In the genomic region with DNA sequence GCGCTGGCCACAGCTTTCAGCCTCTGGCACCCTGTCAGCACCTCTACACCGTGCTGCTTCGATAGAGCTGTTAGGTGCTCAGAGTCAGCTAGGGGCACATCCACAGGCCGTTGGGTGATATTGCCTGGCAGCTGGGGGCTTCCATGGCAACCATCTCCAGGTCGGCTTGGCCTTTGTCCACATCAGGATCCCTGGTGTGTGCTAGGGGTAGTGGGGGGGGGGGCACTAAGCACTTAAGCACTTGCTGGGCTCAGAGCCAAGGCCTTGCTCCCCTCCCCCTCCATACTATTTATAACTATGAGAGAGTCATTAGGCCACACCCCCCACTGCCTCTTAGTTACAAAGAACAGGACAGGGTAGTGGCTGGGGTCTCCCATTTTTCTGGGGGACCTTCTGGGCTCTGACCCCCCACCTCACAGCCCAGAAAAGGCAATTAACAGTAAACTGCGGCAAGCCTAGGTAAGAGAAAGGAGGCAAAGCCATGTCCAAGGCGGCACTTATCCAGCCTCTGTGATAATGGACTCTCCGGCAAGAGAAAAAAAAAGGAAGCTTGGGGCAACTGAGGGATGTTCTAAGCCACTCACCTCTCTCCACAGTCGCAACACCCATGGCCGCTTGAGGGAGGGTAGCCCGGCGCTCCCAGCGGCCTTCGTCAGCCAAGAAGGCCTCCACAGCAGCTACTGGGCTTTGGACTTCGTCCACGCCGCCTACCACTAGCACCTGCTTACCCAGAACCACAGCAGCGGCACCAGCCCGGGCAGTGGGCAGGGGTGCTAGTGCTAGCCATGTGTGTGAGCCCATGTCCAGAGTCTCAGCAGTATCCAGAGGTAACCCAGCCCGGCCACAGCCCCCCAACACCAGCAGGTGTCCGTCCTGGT, we compare ENCODE assay signal across 9 mouse cellular contexts. TPM values are rescaled to one million over a fixed set of nuclear protein-coding genes. Genes with fewer than 3 reads are reported as not detected.
DNase-seq lines count a peak whose midpoint lies in the region; ATAC-seq and TF ChIP-seq lines count a peak whose summit lies in the region.
"Had no signal": no experiment of that assay in that cellular context is flagged by ENCODE, and none has a peak within 500 bp of the region (broad histone marks: within the 10 kb centered on the region; RNA-seq: fewer than 3 reads in every experiment).

No protein-coding gene starts in this region.

- H3K9me3 ChIP-seq in limb, embryonic 13.5 days, result no peaks in the 10 kb centered on the region
- no peaks in the 10 kb centered on the region for H3K9me3 ChIP-seq in midbrain, postnatal 0 days (ENCODE audit: low read length)

- H3K4me1 ChIP-seq in limb, embryonic 13.5 days, result peaks cover 47% of the 10 kb centered on the region
- H3K4me1 ChIP-seq in midbrain, postnatal 0 days (ENCODE audit: insufficient read depth, low read length), result peaks cover 29% of the 10 kb centered on the region

- H3K4me3 ChIP-seq in limb, embryonic 13.5 days, result peak overlapping the region; percentile 63
- peak overlapping the region; percentile 75 for H3K4me3 ChIP-seq in midbrain, postnatal 0 days (ENCODE audit: low read depth, low read length)

- peak overlapping the region; percentile 77 for H3K4me2 ChIP-seq in limb, embryonic 13.5 days (replicated peaks)
- peak overlapping the region; percentile 73 for H3K4me2 ChIP-seq in midbrain, postnatal 0 days (ENCODE audit: low read depth, low read length, poor library complexity, severe bottlenecking)

- peak; percentile 48; the same call in 1 of the 2 replicates for ATAC-seq in frontal cortex, adult (ENCODE audit: low TSS enrichment)
- ATAC-seq in limb, embryonic 13.5 days (ENCODE audit: low FRiP score, low read depth), result peak; percentile 29
- peak; percentile 35 for ATAC-seq in midbrain, postnatal 0 days (ENCODE audit: low FRiP score)

- no peaks in the 10 kb centered on the region for H3K27me3 ChIP-seq in limb, embryonic 13.5 days
- H3K27me3 ChIP-seq in midbrain, postnatal 0 days (ENCODE audit: insufficient read depth, low read length), result no peaks in the 10 kb centered on the region

- peak overlapping the region; percentile 73 for H3K27ac ChIP-seq in limb, embryonic 13.5 days
- peak overlapping the region; percentile 82 for H3K27ac ChIP-seq in midbrain, postnatal 0 days (ENCODE audit: low read depth, low read length)

- no peak for DNase-seq in frontal cortex, postnatal 10 days (ENCODE audit: low spot score in 2 of 2)
- DNase-seq in embryo, embryonic 10.5 days (ENCODE audit: low spot score), result peak; percentile 63
- DNase-seq in heart, postnatal 14 days, result peak; percentile 38 to 70
- DNase-seq in midbrain, postnatal 0 days (ENCODE audit: low spot score), result peak; percentile 76
- no peak for DNase-seq in urinary bladder, postnatal 14 days (ENCODE audit: low spot score)
- no peak for DNase-seq in frontal cortex, postnatal 14 days (ENCODE audit: low spot score in 2 of 2)

- 62% methylated on average over 21 of the region's 21 CpGs for WGBS in limb, embryonic 13.5 days
- 37% methylated on average over 21 of the region's 21 CpGs for WGBS in midbrain, postnatal 0 days

- intact Hi-C loops in heart, postnatal 14 days (cut with DNase I), result loop anchor here (5.0 kb wide), 2 partner anchors 38 to 68 kb away; no protein-coding TSS in a partner anchor

- peak; percentile 8; the same call in 1 of the 2 replicates for TF ChIP-seq CTCF in midbrain, postnatal 0 days (IDR thresholded peaks at IDR 0.05)

- H3K9ac ChIP-seq in limb, embryonic 13.5 days, result peak overlapping the region; percentile 71
- peak overlapping the region; percentile 29 for H3K9ac ChIP-seq in midbrain, postnatal 0 days (replicated peaks; ENCODE audit: low read length, poor library complexity, severe bottlenecking)

- H3K36me3 ChIP-seq in limb, embryonic 13.5 days, result peaks cover 18% of the 10 kb centered on the region
- H3K36me3 ChIP-seq in midbrain, postnatal 0 days (ENCODE audit: insufficient read depth, low read length), result peaks cover 17% of the 10 kb centered on the region

RNA-seq across cellular contexts. Expression of a gene that starts 9.8 kb away (rescaled TPM):
- total RNA-seq in heart, postnatal 14 days (2021), result 10 to 100 TPM; 23.6 to 29.4 TPM
- polyA plus RNA-seq in limb, embryonic 13.5 days (2015; fragmentation: Nextera tagmentation; extraction: Ambion mirVana), result 57.7 and 59.7 TPM in 2 replicates
- 37.3 and 39.8 TPM in 2 replicates for total RNA-seq in midbrain, postnatal 0 days (2014; rRNA removed)
- 56.8 and 61.2 TPM in 2 replicates for polyA plus RNA-seq in midbrain, postnatal 0 days (2015; fragmentation: Nextera tagmentation; extraction: Ambion mirVana)

RNA-seq across cellular contexts. Expression of a gene that starts 10.8 kb away (rescaled TPM):
- 10 to 100 TPM; 15.0 to 15.2 TPM for total RNA-seq in heart, postnatal 14 days (2021)
- 37.8 and 38.9 TPM in 2 replicates for polyA plus RNA-seq in limb, embryonic 13.5 days (2015; fragmentation: Nextera tagmentation; extraction: Ambion mirVana)
- total RNA-seq in midbrain, postnatal 0 days (2014; rRNA removed), result 82.4 and 86.3 TPM in 2 replicates
- polyA plus RNA-seq in midbrain, postnatal 0 days (2015; fragmentation: Nextera tagmentation; extraction: Ambion mirVana), result 56.1 and 59.2 TPM in 2 replicates

RNA-seq across cellular contexts. Expression of a gene that starts 14.2 kb away (rescaled TPM):
- total RNA-seq in heart, postnatal 14 days (2021), result not detected
- not detected in 2 replicates for polyA plus RNA-seq in limb, embryonic 13.5 days (2015; fragmentation: Nextera tagmentation; extraction: Ambion mirVana)
- not detected in 2 replicates for total RNA-seq in midbrain, postnatal 0 days (2014; rRNA removed)
- polyA plus RNA-seq in midbrain, postnatal 0 days (2015; fragmentation: Nextera tagmentation; extraction: Ambion mirVana), result not detected in 2 replicates
- total RNA-seq: CH12.LX had no signal

RNA-seq across cellular contexts. Expression of a gene that starts 22.2 kb away (rescaled TPM):
- total RNA-seq in heart, postnatal 14 days (2021), result not detected
- polyA plus RNA-seq in limb, embryonic 13.5 days (2015; fragmentation: Nextera tagmentation; extraction: Ambion mirVana), result 1.6 and 2.0 TPM in 2 replicates
- 1.5 and 2.0 TPM in 2 replicates for total RNA-seq in midbrain, postnatal 0 days (2014; rRNA removed)
- polyA plus RNA-seq in midbrain, postnatal 0 days (2015; fragmentation: Nextera tagmentation; extraction: Ambion mirVana), result 1.9 TPM in 2 replicates

RNA-seq across cellular contexts. Expression of a gene that starts 29.0 kb away (rescaled TPM):
- 100 to 1,000 TPM; 355 to 379 TPM for total RNA-seq in heart, postnatal 14 days (2021)
- 47.1 and 62.6 TPM in 2 replicates for polyA plus RNA-seq in limb, embryonic 13.5 days (2015; fragmentation: Nextera tagmentation; extraction: Ambion mirVana)
- total RNA-seq in midbrain, postnatal 0 days (2014; rRNA removed), result 56.5 and 169 TPM in 2 replicates
- polyA plus RNA-seq in midbrain, postnatal 0 days (2015; fragmentation: Nextera tagmentation; extraction: Ambion mirVana), result 15.8 and 18.5 TPM in 2 replicates

Comparison
In these comparisons a context has a peak if more than half of its experiments do, and no peak if none do; other contexts are left out.
1. DNase-seq: peak in embryo, embryonic 10.5 days (single experiment), heart, postnatal 14 days (2 of 2) and midbrain, postnatal 0 days (single experiment); none in frontal cortex, postnatal 10 days (0 of 2), urinary bladder, postnatal 14 days (single experiment) and frontal cortex, postnatal 14 days (0 of 2).
2. Peak in every context shown above with its lines, with median percentiles within 50 percentile points of each other: ATAC-seq.